Mouse (Mus musculus): ENCODE results near the gene Lin28a.

Lin28a gene

DNA sequence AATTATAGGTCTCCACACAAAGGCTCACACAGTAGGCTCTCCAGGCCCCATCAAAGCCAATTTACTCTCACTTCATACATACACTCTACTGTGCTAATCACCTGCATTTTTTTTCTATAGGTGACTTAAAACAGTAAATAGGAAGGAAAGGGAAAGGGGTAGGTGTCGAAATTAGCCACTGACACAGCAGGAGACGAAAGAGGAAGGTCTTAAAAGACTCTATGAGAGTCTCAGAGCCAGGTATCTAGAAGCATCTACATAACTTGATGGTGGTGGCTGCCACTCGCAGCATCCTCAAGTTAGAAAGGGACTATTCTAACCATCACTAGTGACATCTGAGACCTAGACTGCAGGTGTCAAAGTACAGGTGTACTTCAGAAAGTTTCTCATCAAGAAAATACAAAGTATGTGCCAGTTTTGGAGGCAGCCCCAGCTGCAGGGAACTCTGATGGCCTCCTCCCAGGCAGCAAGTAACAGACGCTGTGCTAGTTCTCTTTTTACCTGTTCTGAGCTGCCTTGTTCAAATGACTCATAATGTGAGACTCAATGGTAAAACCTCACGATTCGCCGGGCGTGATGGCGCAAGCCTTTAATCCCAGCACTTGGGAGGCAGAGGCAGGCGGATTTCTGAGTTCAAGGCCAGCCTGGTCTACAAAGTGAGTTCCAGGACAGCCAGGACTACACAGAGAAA is 40.5 kb downstream of the Lin28a start:
- no peak for DNase-seq (ENCODE audit: low read depth)

DNA sequence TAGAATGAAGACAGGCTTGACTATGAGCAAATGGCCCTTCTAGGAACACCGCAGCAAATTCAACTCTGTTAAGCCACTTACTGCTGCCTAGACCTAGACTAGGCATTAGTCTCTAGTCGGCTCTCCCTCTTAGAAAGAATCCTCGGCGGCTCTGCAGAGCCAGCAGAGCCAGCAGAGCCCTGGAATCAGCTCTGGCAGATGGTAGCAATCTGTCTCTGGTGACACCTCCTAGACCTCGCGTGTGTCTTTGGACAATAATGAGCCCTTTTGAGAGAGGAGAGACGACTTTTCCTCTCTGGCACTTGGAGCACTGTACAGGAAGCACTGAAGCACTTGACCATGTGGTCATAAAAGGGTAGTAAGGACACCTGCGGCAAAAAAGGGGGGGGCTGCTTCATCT is 46.9 kb downstream of the Lin28a start:
- DNase-seq (ENCODE audit: low read depth): no peak

DNA sequence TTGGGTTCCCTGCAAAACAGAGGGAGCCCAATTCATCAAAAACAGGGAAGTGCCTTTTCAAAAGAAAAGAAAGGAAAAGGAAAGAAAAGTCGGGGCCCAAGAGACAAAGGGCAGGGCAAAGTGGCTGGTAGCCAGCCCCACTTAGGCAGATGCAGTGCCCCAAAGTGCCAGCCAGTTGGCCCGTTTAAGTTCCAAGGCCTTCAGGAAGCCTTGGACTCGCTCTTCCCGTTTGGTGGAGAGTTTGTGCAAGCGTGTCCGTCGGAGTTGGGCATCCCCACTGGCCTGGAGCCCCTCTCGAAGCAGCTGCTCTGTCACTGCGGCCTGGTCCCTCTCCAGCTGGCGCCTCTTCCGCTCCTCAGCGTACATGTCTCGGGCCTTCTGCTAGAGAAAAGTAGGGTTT is 47.8 kb downstream of the Lin28a start:
- no peak for DNase-seq (ENCODE audit: low read depth)

DNA sequence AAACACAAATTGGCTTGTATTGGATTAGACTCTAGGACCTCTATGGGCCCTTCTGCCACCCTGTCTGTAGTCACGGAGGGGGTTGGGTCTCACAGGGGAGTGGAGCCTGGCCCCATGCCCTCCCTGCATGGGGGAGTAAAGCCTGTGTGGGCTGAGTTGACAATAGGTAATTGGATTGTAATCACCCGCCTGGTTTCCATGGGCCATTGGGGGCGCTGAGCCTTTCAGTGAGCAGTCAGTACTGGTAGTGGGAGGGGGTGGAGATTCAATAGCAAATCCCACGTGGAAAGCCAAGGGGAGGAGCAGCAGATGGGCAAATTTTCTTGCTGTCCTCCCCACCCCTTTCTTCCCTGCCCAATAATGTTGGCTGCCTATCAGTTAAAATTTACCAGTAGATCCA is 48.4 kb downstream of the Lin28a start:
- no peak for DNase-seq (ENCODE audit: low read depth)

DNA sequence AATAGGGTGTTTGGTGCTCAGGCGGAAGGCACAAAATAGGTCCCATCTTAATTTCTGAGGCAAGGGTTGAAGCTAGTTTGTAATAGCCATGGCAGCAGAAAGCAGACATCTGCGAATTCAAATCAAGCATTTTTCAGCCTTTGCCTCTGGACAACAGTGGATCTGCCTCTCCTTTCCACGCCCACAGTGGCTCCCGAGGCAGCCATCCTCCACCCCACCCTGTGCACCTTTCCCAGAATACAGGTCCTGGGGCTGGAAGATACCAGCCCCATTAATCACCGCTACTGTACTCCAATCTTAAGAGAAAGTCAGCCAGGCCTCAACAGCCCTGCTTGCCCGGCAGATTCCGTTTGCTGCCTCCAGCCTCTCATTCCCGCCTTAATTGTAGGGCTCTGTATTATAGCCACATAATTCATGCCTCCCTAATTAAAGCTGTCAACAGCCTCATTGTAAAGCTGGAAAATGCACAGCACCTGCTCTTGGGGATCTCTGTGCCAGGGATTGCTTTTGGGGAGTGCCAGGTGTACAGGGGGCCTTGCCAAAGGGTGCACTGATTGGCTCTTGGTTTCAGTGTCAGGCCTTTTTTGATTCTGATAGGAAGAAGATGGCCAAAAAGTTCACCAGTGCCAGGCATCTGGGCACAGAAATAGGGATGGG is 49.4 kb downstream of the Lin28a start:
- no peak for DNase-seq (ENCODE audit: low read depth)

GRCm38 (mm10) chr4:133968150-133968921 is 50.3 kb downstream of the Lin28a start, which contains the start of gene Hmgn2:
Hmgn2 (minus strand) TSS chr4:133968650.
- peak; percentile 73 for DNase-seq (ENCODE audit: low read depth)

DNA sequence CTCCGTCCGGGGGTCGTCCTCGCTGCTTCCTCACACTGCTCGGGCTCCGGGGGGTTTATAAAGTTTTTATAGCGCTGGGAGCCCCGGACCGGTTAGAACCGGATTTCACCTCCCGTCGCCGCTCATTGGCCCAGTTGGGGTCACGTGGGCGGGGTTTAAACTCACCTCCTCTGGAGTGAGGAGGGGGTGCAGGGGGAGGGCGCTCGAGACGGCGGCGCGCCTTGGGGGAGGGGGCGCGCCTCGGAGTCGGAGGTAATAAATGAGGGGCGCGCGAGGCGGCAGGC is 50.8 kb downstream of the Lin28a start:
- peak; percentile 93 for DNase-seq (ENCODE audit: low read depth)

- DNase-seq (ENCODE audit: low read depth): peak; percentile 98
Observed at GRCm38 (mm10) chr4:133967138-133967865, 51.3 kb downstream of the Lin28a start.

- peak; percentile 54 for DNase-seq (ENCODE audit: low read depth)
Observed at GRCm38 (mm10) chr4:133966271-133966940, 52.2 kb downstream of the Lin28a start.

- no peak for DNase-seq (ENCODE audit: low read depth)
Observed at GRCm38 (mm10) chr4:133962566-133962965, 56.1 kb downstream of the Lin28a start.

GRCm38 (mm10) chr4:133958884-133959283 is 59.8 kb downstream of the Lin28a start:
- DNase-seq (ENCODE audit: low read depth): no peak

DNA sequence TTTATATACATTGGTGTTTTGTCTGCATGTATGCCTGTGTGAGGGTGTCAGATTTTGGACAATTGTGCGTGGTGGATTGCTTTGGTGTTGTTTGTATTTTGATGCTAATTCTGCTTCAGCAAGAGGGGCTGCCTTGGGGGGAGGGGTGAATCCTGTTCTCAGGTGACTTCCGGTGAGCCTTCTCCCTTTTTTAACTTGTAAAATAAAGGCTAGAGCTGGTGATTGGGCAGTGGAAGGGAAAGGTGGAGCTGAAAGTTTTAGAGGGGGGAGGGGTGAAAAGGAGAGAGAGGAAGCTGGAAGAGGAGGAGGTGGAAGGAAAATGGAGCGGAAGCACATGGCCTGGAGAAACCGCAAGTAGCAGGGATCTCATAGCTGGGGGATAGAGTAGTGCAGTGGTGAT is 62.3 kb downstream of the Lin28a start:
- DNase-seq (ENCODE audit: low read depth): no peak

Measured in induced T-regulatory cell, adult 2 months (primary cell).